Mouse (Mus musculus): ENCODE data around the gene Nkpd1. TPM values are rescaled to one million over a fixed set of nuclear protein-coding genes. Genes with fewer than 3 reads are reported as not detected.
"Not testable (repeated sequence)": the region's sequence is repeated elsewhere in the genome, so short reads cannot be mapped to it uniquely, and the experiment has no call there.

Gene Nkpd1
- polyA plus RNA-seq, 1 experiment from 2014 or later: 0.17 TPM

- WGBS: under 1% methylated on average over 56 of the region's 56 CpGs
These were observed 9.3 kb upstream of the Nkpd1 start, which contains the start of the genes Bloc1s3 and Trappc6a for GRCm38 (mm10) chr7:19508150-19508923. TSS of gene Bloc1s3 (minus strand) at chr7:19508367. TSS of gene Trappc6a (plus strand) at chr7:19508395.

GRCm38 (mm10) chr7:19508924-19509568 lies 8.6 kb upstream of the Nkpd1 start:
- H3K4me3 ChIP-seq: peak overlapping the region; percentile 80
- no peaks in the 10 kb centered on the region for H3K9me3 ChIP-seq
- no peaks in the 10 kb centered on the region; the same call in 1 of the 2 replicates for H3K27me3 ChIP-seq (replicated peaks; ENCODE audit: low read depth, poor library complexity, severe bottlenecking)
- H3K36me3 ChIP-seq (replicated peaks): peaks cover 9% of the 10 kb centered on the region; the same call in 1 of the 2 replicates
- DNase-seq (ENCODE audit: low spot score): no peak
- peak overlapping the region; percentile 93 for H3K27ac ChIP-seq (replicated peaks)
- 14% methylated on average over 15 of the region's 15 CpGs for WGBS
- H3K4me1 ChIP-seq: peaks cover 29% of the 10 kb centered on the region

More at GRCm38 (mm10) chr7:19508150-19508923, 9.3 kb upstream of the Nkpd1 start, which contains the start of the genes Bloc1s3 and Trappc6a:
- H3K36me3 ChIP-seq (replicated peaks): peaks cover 9% of the 10 kb centered on the region; the same call in 1 of the 2 replicates
- no peaks in the 10 kb centered on the region for H3K9me3 ChIP-seq
- peak within 1 kb of the TSS; percentile 80 for H3K4me3 ChIP-seq
- peak within 1 kb of the TSS; percentile 93 for H3K27ac ChIP-seq (replicated peaks)
- no peaks in the 10 kb centered on the region for H3K27me3 ChIP-seq (replicated peaks; ENCODE audit: low read depth, poor library complexity, severe bottlenecking)
- peak; percentile 94 for DNase-seq (ENCODE audit: low spot score)
- peaks cover 26% of the 10 kb centered on the region for H3K4me1 ChIP-seq

GRCm38 (mm10) chr7:19509786-19510185 lies 7.9 kb upstream of the Nkpd1 start:
- no peak for DNase-seq (ENCODE audit: low spot score)
- peak overlapping the region; percentile 93 for H3K27ac ChIP-seq (replicated peaks)
- peak overlapping the region; percentile 80 for H3K4me3 ChIP-seq
- H3K27me3 ChIP-seq (replicated peaks; ENCODE audit: low read depth, poor library complexity, severe bottlenecking): no peaks in the 10 kb centered on the region; the same call in 1 of the 2 replicates
- H3K4me1 ChIP-seq: peaks cover 30% of the 10 kb centered on the region
- H3K36me3 ChIP-seq (replicated peaks): peaks cover 9% of the 10 kb centered on the region; the same call in 1 of the 2 replicates
- H3K9me3 ChIP-seq: no peaks in the 10 kb centered on the region
- WGBS: 94% methylated on average over 7 of the region's 7 CpGs

GRCm38 (mm10) chr7:19511934-19512333 lies 5.7 kb upstream of the Nkpd1 start:
- not testable (repeated sequence) for H3K36me3 ChIP-seq (replicated peaks); H3K27ac ChIP-seq (replicated peaks); DNase-seq (ENCODE audit: low spot score); H3K9me3 ChIP-seq; H3K4me3 ChIP-seq
- Histone ChIP-seq H3K27me3 (replicated peaks; ENCODE audit: low read depth, poor library complexity, severe bottlenecking) (peaks cover 16% of the 10 kb centered on the region), H3K4me1 (peaks cover 25% of the 10 kb centered on the region)
- WGBS: 81% methylated on average over 7 of the region's 7 CpGs

GRCm38 (mm10) chr7:19512353-19512752 lies 5.3 kb upstream of the Nkpd1 start:
- peaks cover 9% of the 10 kb centered on the region; the same call in 1 of the 2 replicates for H3K36me3 ChIP-seq (replicated peaks)
- H3K27ac ChIP-seq (replicated peaks): no peak overlapping the region
- H3K9me3 ChIP-seq: no peaks in the 10 kb centered on the region
- WGBS: 81% methylated on average over 6 of the region's 6 CpGs
- H3K4me1 ChIP-seq: peaks cover 23% of the 10 kb centered on the region
- peaks cover 20% of the 10 kb centered on the region for H3K27me3 ChIP-seq (replicated peaks; ENCODE audit: low read depth, poor library complexity, severe bottlenecking)
- no peak overlapping the region for H3K4me3 ChIP-seq
- DNase-seq (ENCODE audit: low spot score): no peak

- 5% methylated on average over 23 of the region's 23 CpGs for WGBS
- Histone ChIP-seq H3K27ac (replicated peaks) (peak overlapping the region; percentile 48; the same call in 1 of the 2 replicates), H3K27me3 (replicated peaks; ENCODE audit: low read depth, poor library complexity, severe bottlenecking) (peaks cover 97% of the 10 kb centered on the region), H3K9me3 (0 out of 2 replicates have a peak, but pooled peaks cover 2% of the 10 kb centered on the region), H3K36me3 (replicated peaks) (no peaks in the 10 kb centered on the region), H3K4me1 (peaks cover 42% of the 10 kb centered on the region), H3K4me3 (peak overlapping the region; percentile 47)
- DNase-seq (ENCODE audit: low spot score): peak; percentile 57
These were observed 2.4 kb downstream of the Nkpd1 start for GRCm38 (mm10) chr7:19520032-19520431.

- 16% methylated on average over 72 of the region's 72 CpGs for WGBS
- Histone ChIP-seq H3K27me3 (replicated peaks; ENCODE audit: low read depth, poor library complexity, severe bottlenecking) (peaks cover 86% of the 10 kb centered on the region), H3K27ac (replicated peaks) (peak overlapping the region; percentile 6; the same call in 1 of the 2 replicates), H3K4me3 (peak overlapping the region; percentile 60), H3K9me3 (0 out of 2 replicates have a peak, but pooled peaks cover 2% of the 10 kb centered on the region), H3K36me3 (replicated peaks) (peaks cover under 1% of the 10 kb centered on the region), H3K4me1 (peaks cover 31% of the 10 kb centered on the region)
- DNase-seq (ENCODE audit: low spot score): no peak
These were observed 5.5 kb downstream of the Nkpd1 start for GRCm38 (mm10) chr7:19523017-19523756.

GRCm38 (mm10) chr7:19523757-19524419 lies 6.2 kb downstream of the Nkpd1 start:
- peaks cover 8% of the 10 kb centered on the region for H3K36me3 ChIP-seq (replicated peaks)
- H3K9me3 ChIP-seq: 0 out of 2 replicates have a peak, but pooled peaks cover 2% of the 10 kb centered on the region
- peaks cover 79% of the 10 kb centered on the region for H3K27me3 ChIP-seq (replicated peaks; ENCODE audit: low read depth, poor library complexity, severe bottlenecking)
- WGBS: 3% methylated on average over 64 of the region's 64 CpGs
- H3K27ac ChIP-seq (replicated peaks): peak overlapping the region; percentile 49; the same call in 1 of the 2 replicates
- H3K4me3 ChIP-seq: peak overlapping the region; percentile 60
- H3K4me1 ChIP-seq: peaks cover 31% of the 10 kb centered on the region
- DNase-seq (ENCODE audit: low spot score): peak; percentile 82

GRCm38 (mm10) chr7:19524420-19525104 lies 6.9 kb downstream of the Nkpd1 start:
- peaks cover 30% of the 10 kb centered on the region for H3K4me1 ChIP-seq
- H3K4me3 ChIP-seq: peak overlapping the region; percentile 60
- peak overlapping the region; percentile 49; the same call in 1 of the 2 replicates for H3K27ac ChIP-seq (replicated peaks)
- 0 out of 2 replicates have a peak, but pooled peaks cover 2% of the 10 kb centered on the region for H3K9me3 ChIP-seq
- 13% methylated on average over 24 of the region's 24 CpGs for WGBS
- H3K36me3 ChIP-seq (replicated peaks): peaks cover 15% of the 10 kb centered on the region
- H3K27me3 ChIP-seq (replicated peaks; ENCODE audit: low read depth, poor library complexity, severe bottlenecking): peaks cover 73% of the 10 kb centered on the region
- DNase-seq (ENCODE audit: low spot score): no peak

GRCm38 (mm10) chr7:19525105-19525481 lies 7.5 kb downstream of the Nkpd1 start:
- Histone ChIP-seq H3K27me3 (replicated peaks; ENCODE audit: low read depth, poor library complexity, severe bottlenecking) (peaks cover 67% of the 10 kb centered on the region), H3K27ac (replicated peaks) (no peak overlapping the region), H3K9me3 (0 out of 2 replicates have a peak, but pooled peaks cover 2% of the 10 kb centered on the region), H3K4me1 (peaks cover 25% of the 10 kb centered on the region), H3K36me3 (replicated peaks) (peaks cover 20% of the 10 kb centered on the region), H3K4me3 (no peak overlapping the region; the same call in 1 of the 2 replicates)
- 58% methylated on average over 2 of the region's 2 CpGs for WGBS
- no peak for DNase-seq (ENCODE audit: low spot score)

- Histone ChIP-seq H3K36me3 (replicated peaks) (peaks cover 80% of the 10 kb centered on the region), H3K9me3 (no peaks in the 10 kb centered on the region), H3K4me3 (no peak overlapping the region), H3K27me3 (replicated peaks; ENCODE audit: low read depth, poor library complexity, severe bottlenecking) (peaks cover 7% of the 10 kb centered on the region; the same call in 1 of the 2 replicates), H3K27ac (replicated peaks) (no peak overlapping the region), H3K4me1 (no peaks in the 10 kb centered on the region)
- 75% methylated on average over 10 of the region's 10 CpGs for WGBS
- no peak for DNase-seq (ENCODE audit: low spot score)
These were observed 13.4 kb downstream of the Nkpd1 start for GRCm38 (mm10) chr7:19531077-19531476.

Data from embryonic facial prominence, embryonic 10.5 days (tissue).